In the genomic region with DNA sequence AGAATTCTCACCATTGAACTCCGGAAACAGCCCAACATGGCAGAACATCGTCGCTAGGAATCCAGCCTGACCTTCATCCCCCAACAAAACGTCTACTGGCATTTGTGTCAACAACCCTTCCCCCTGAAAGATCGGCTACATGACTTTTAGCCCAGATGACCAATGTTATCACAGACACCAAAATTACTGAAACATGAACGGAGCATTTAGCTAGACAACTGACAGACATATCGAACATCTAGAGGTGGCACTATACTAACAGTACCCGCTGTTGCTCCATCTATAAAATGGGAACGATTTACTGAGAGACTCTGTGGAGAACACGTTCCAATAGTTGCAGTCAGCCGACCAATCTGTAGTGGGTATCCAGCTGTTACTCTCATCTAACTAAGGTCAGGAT, we compare ENCODE assay signal across 11 mouse cellular contexts. TPM values are rescaled to one million over a fixed set of nuclear protein-coding genes. Genes with fewer than 3 reads are reported as not detected.
DNase-seq lines count a peak whose midpoint lies in the region; ATAC-seq and TF ChIP-seq lines count a peak whose summit lies in the region.
"Had no signal": no experiment of that assay in that cellular context is flagged by ENCODE, and none has a peak within 500 bp of the region (broad histone marks: within the 10 kb centered on the region; RNA-seq: fewer than 3 reads in every experiment).

No protein-coding gene starts in this region.

- DNase-seq in intestine, embryonic 14.5 days (ENCODE audit: low spot score): no peak
- no peak for DNase-seq in embryonic facial prominence, embryonic 10.5 days (ENCODE audit: low spot score)
- no peak for DNase-seq in adrenal gland, postnatal 14 days
- no peak for DNase-seq in kidney, postnatal 14 days
- DNase-seq: gastrocnemius, postnatal 25 days; thymus, postnatal 25 days had no signal

- peak overlapping the region; percentile 75; the same call in 1 of the 2 replicates for H3K9ac ChIP-seq in intestine, embryonic 14.5 days (ENCODE audit: low read length)
- H3K9ac ChIP-seq in intestine, postnatal 0 days (ENCODE audit: low read depth, low read length): no peak overlapping the region
- peak overlapping the region; percentile 95 for H3K9ac ChIP-seq in hindbrain, embryonic 13.5 days
- no peak overlapping the region; the same call in 1 of the 2 replicates for H3K9ac ChIP-seq in midbrain, embryonic 12.5 days (replicated peaks)

- H3K4me3 ChIP-seq in intestine, embryonic 14.5 days (ENCODE audit: low read depth, low read length): no peak overlapping the region
- H3K4me3 ChIP-seq in intestine, postnatal 0 days (ENCODE audit: low read depth, low read length): no peak overlapping the region
- peak overlapping the region; percentile 85 for H3K4me3 ChIP-seq in embryonic facial prominence, embryonic 10.5 days
- H3K4me3 ChIP-seq in hindbrain, embryonic 13.5 days: peak overlapping the region; percentile 86
- peak overlapping the region; percentile 97 for H3K4me3 ChIP-seq in midbrain, embryonic 12.5 days

- H3K4me1 ChIP-seq in intestine, embryonic 14.5 days (replicated peaks; ENCODE audit: control insufficient read depth, insufficient read depth, low read length): peaks cover 7% of the 10 kb centered on the region; the same call in 1 of the 2 replicates
- H3K4me1 ChIP-seq in intestine, postnatal 0 days (replicated peaks; ENCODE audit: control insufficient read depth, insufficient read depth, low read length): no peaks in the 10 kb centered on the region; the same call in 1 of the 2 replicates
- peaks cover 40% of the 10 kb centered on the region for H3K4me1 ChIP-seq in embryonic facial prominence, embryonic 10.5 days
- peaks cover 38% of the 10 kb centered on the region for H3K4me1 ChIP-seq in hindbrain, embryonic 13.5 days (replicated peaks)
- peaks cover 27% of the 10 kb centered on the region for H3K4me1 ChIP-seq in midbrain, embryonic 12.5 days

- H3K27me3 ChIP-seq in intestine, embryonic 14.5 days (replicated peaks; ENCODE audit: control insufficient read depth, insufficient read depth, low read length): no peaks in the 10 kb centered on the region
- H3K27me3 ChIP-seq in intestine, postnatal 0 days (replicated peaks; ENCODE audit: control insufficient read depth, insufficient read depth, low read length): no peaks in the 10 kb centered on the region
- H3K27me3 ChIP-seq in embryonic facial prominence, embryonic 10.5 days (replicated peaks; ENCODE audit: low read depth, poor library complexity, severe bottlenecking): 0 out of 2 replicates have a peak, but pooled peaks cover 4% of the 10 kb centered on the region
- H3K27me3 ChIP-seq in hindbrain, embryonic 13.5 days: no peaks in the 10 kb centered on the region
- H3K27me3 ChIP-seq in midbrain, embryonic 12.5 days: no peaks in the 10 kb centered on the region

- ATAC-seq in intestine, embryonic 14.5 days (replicated peaks; ENCODE audit: low FRiP score, low TSS enrichment, low read depth): no peak
- no peak for ATAC-seq in intestine, postnatal 0 days
- no peak for ATAC-seq in hindbrain, embryonic 13.5 days (ENCODE audit: low FRiP score)
- no peak for ATAC-seq in midbrain, embryonic 12.5 days (ENCODE audit: low FRiP score, low read depth)
- ATAC-seq in granulocyte monocyte progenitor cell, adult 5-6 weeks (replicated peaks; ENCODE audit: poor library complexity, severe bottlenecking): no peak

- 50% methylated on average over 11 of the region's 11 CpGs for WGBS in intestine, embryonic 14.5 days
- 65% methylated on average over 11 of the region's 11 CpGs for WGBS in intestine, postnatal 0 days
- WGBS in embryonic facial prominence, embryonic 10.5 days: 56% methylated on average over 11 of the region's 11 CpGs
- 55% methylated on average over 11 of the region's 11 CpGs for WGBS in hindbrain, embryonic 13.5 days
- whole genome bisulfite sequencing in midbrain, embryonic 12.5 days: 57% methylated on average over 11 of the region's 11 CpGs

- H3K27ac ChIP-seq in intestine, embryonic 14.5 days (ENCODE audit: low read depth): peak overlapping the region; percentile 89; the same call in 1 of the 2 replicates
- no peak overlapping the region for H3K27ac ChIP-seq in intestine, postnatal 0 days (ENCODE audit: low read depth, low read length)
- peak overlapping the region; percentile 96; the same call in 1 of the 2 replicates for H3K27ac ChIP-seq in embryonic facial prominence, embryonic 10.5 days (replicated peaks)
- peak overlapping the region; percentile 97 for H3K27ac ChIP-seq in hindbrain, embryonic 13.5 days
- peak overlapping the region; percentile 94 for H3K27ac ChIP-seq in midbrain, embryonic 12.5 days (replicated peaks)

- TF ChIP-seq CTCF in intestine, postnatal 0 days (IDR thresholded peaks at IDR 0.05; ENCODE audit: low read depth): no peak

- no peaks in the 10 kb centered on the region for H3K9me3 ChIP-seq in intestine, embryonic 14.5 days (ENCODE audit: control insufficient read depth, low read length)
- no peaks in the 10 kb centered on the region for H3K9me3 ChIP-seq in intestine, postnatal 0 days (ENCODE audit: control insufficient read depth)
- no peaks in the 10 kb centered on the region for H3K9me3 ChIP-seq in embryonic facial prominence, embryonic 10.5 days
- no peaks in the 10 kb centered on the region for H3K9me3 ChIP-seq in hindbrain, embryonic 13.5 days
- no peaks in the 10 kb centered on the region for H3K9me3 ChIP-seq in midbrain, embryonic 12.5 days
- H3K9me3 ChIP-seq: G1E had no signal

- no peaks in the 10 kb centered on the region for H3K36me3 ChIP-seq in intestine, embryonic 14.5 days (ENCODE audit: control insufficient read depth, insufficient read depth, low read length)
- no peaks in the 10 kb centered on the region for H3K36me3 ChIP-seq in intestine, postnatal 0 days (ENCODE audit: control insufficient read depth, insufficient read depth)
- H3K36me3 ChIP-seq in embryonic facial prominence, embryonic 10.5 days (replicated peaks): peaks cover 7% of the 10 kb centered on the region; the same call in 1 of the 2 replicates
- H3K36me3 ChIP-seq in hindbrain, embryonic 13.5 days: no peaks in the 10 kb centered on the region
- no peaks in the 10 kb centered on the region for H3K36me3 ChIP-seq in midbrain, embryonic 12.5 days

- peak overlapping the region; percentile 81 for H3K4me2 ChIP-seq in intestine, embryonic 14.5 days (ENCODE audit: low read length)
- H3K4me2 ChIP-seq in intestine, postnatal 0 days (replicated peaks; ENCODE audit: low read depth): no peak overlapping the region; the same call in 1 of the 2 replicates
- peak overlapping the region; percentile 71 for H3K4me2 ChIP-seq in hindbrain, embryonic 13.5 days
- peak overlapping the region; percentile 79 for H3K4me2 ChIP-seq in midbrain, embryonic 12.5 days (replicated peaks)

RNA-seq across cellular contexts. Expression of a gene that starts 51.3 kb away (rescaled TPM):
- 31.8 and 38.2 TPM in 2 replicates for polyA plus RNA-seq in intestine, embryonic 14.5 days (2014; fragmentation: Nextera tagmentation; extraction: Ambion mirVana)
- polyA plus RNA-seq in intestine, postnatal 0 days (2015; fragmentation: Nextera tagmentation; extraction: Ambion mirVana): 18.3 and 21.0 TPM in 2 replicates
- 48.5 and 48.7 TPM in 2 replicates for polyA plus RNA-seq in embryonic facial prominence, embryonic 10.5 days (2016; fragmentation: Nextera tagmentation; extraction: Ambion mirVana)
- polyA plus RNA-seq in hindbrain, embryonic 13.5 days (2015; fragmentation: Nextera tagmentation; extraction: Ambion mirVana): 48.4 and 50.6 TPM in 2 replicates
- 52.0 and 53.1 TPM in 2 replicates for polyA plus RNA-seq in midbrain, embryonic 12.5 days (2016; fragmentation: Nextera tagmentation; extraction: Ambion mirVana)
- total RNA-seq in granulocyte monocyte progenitor cell, adult 5-6 weeks (2014; fragmentation: Nextera tagmentation): 19.2 and 20.4 TPM in 2 replicates
- total RNA-seq in granulocyte monocyte progenitor cell, adult 5-6 weeks (2017): 17.5 and 21.6 TPM in 2 replicates
- 21.7 and 27.2 TPM in 2 replicates for total RNA-seq in adrenal gland, postnatal 14 days (2021)

Comparison
In these comparisons a context has a peak if more than half of its experiments do, and no peak if none do; other contexts are left out.
1. H3K9ac ChIP-seq: peak in intestine, embryonic 14.5 days (single experiment) and hindbrain, embryonic 13.5 days (single experiment); none in intestine, postnatal 0 days (single experiment) and midbrain, embryonic 12.5 days (single experiment).
2. H3K4me3 ChIP-seq: peak in embryonic facial prominence, embryonic 10.5 days (single experiment), hindbrain, embryonic 13.5 days (single experiment) and midbrain, embryonic 12.5 days (single experiment); none in intestine, embryonic 14.5 days (single experiment) and intestine, postnatal 0 days (single experiment).